Mouse (Mus musculus) yolk sac, embryonic 10.5 days (tissue): Measurements from ENCODE around the gene Nploc4.
A peak's percentile ranks its signal among the peaks of the same experiment; 100 is the strongest.

Experiments
- DNase-seq: peaks from one replicate; pipeline ENCODE4 v3.0.0-alpha.2; 2017; ENCODE audit warnings: low spot score

The Nploc4 gene

GRCm38 (mm10) chr11:120378611-120379540, 58.6 kb downstream of the Nploc4 start, which contains the start of gene Faap100:
Gene Faap100 (minus strand): TSS chr11:120378764.
- peak; percentile 88 for DNase-seq

GRCm38 (mm10) chr11:120378031-120378610, 59.4 kb downstream of the Nploc4 start:
- no peak for DNase-seq

- DNase-seq, result no peak
Measured at GRCm38 (mm10) chr11:120377337-120377736, 60.2 kb downstream of the Nploc4 start.

- DNase-seq, result no peak
Measured at GRCm38 (mm10) chr11:120376302-120377160, 61.0 kb downstream of the Nploc4 start.

GRCm38 (mm10) chr11:120375324-120375723, 62.2 kb downstream of the Nploc4 start:
- no peak for DNase-seq

- DNase-seq, result no peak
Measured at GRCm38 (mm10) chr11:120373820-120374586, 63.5 kb downstream of the Nploc4 start.

GRCm38 (mm10) chr11:120373025-120373424, 64.5 kb downstream of the Nploc4 start:
- no peak for DNase-seq

GRCm38 (mm10) chr11:120369656-120370055, 67.9 kb downstream of the Nploc4 start:
- DNase-seq, result peak; percentile 44

GRCm38 (mm10) chr11:120366443-120367027, 71.0 kb downstream of the Nploc4 start:
- DNase-seq, result no peak

- DNase-seq, result no peak
Measured at GRCm38 (mm10) chr11:120362891-120363290, 74.6 kb downstream of the Nploc4 start.

GRCm38 (mm10) chr11:120361295-120361694, 76.2 kb downstream of the Nploc4 start, which contains the start of gene Fscn2:
Gene Fscn2 (plus strand): TSS chr11:120361534.
- no peak for DNase-seq

- DNase-seq, result no peak
Measured at GRCm38 (mm10) chr11:120360755-120361154, 76.8 kb downstream of the Nploc4 start.

GRCm38 (mm10) chr11:120360062-120360461, 77.4 kb downstream of the Nploc4 start:
- DNase-seq, result no peak

- no peak for DNase-seq
Measured at GRCm38 (mm10) chr11:120359391-120359790, 78.1 kb downstream of the Nploc4 start.

- no peak for DNase-seq
Measured at GRCm38 (mm10) chr11:120357791-120358401, 79.6 kb downstream of the Nploc4 start.

- DNase-seq, result no peak
Measured at GRCm38 (mm10) chr11:120356900-120357299, 80.6 kb downstream of the Nploc4 start.

- DNase-seq, result no peak
Measured at GRCm38 (mm10) chr11:120356319-120356840, 81.1 kb downstream of the Nploc4 start.

GRCm38 (mm10) chr11:120355277-120356039, 82.0 kb downstream of the Nploc4 start:
- no peak for DNase-seq
